Mouse (Mus musculus) cortical plate, adult 2 months (tissue): ENCODE results near the gene Rfk.

Experiments
- CTCF ChIP-seq: fragments of 200-500 bp; IDR thresholded peaks from 2 replicates; pipeline ENCODE4 v1.5.1; 2011; ENCODE audit warnings: mild to moderate bottlenecking, control low read depth, low read length; ENCODE audit not compliant: insufficient read depth; ENCODE audit errors: extremely low read depth
- POLR2A ChIP-seq: fragments of 200-500 bp; IDR thresholded peaks from 2 replicates; pipeline ENCODE4 v1.6.1; 2011; ENCODE audit warnings: mild to moderate bottlenecking, low read length, control low read depth; ENCODE audit not compliant: insufficient read depth; ENCODE audit errors: extremely low read depth

DNA sequence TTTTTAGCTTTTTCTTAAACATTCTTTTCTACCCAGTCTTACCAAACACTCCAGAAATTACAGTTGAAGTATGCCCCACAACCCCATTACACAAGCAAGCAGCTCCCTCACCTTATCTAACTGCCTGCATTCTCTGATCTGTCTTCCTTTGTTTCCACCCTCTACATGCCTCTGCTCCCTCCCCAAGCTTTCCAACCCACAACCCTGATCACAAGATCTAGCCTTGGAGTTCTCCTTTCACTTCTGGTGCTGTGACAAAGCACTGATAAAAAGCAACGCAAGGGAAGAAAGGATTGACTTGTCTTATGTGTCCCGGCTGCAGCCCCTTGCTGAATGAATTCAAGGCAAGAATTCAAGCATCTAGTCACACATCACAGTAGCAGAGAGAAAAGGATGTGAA, 32.7 kb upstream of the Rfk start:
- TF ChIP-seq POLR2A: no peak
- TF ChIP-seq CTCF: no peak
